27 mouse cellular contexts compared by ENCODE assay signal in genomic region chr1:42498901-42499300, GRCm38 (mm10).
DNase-seq lines count a peak whose midpoint lies in the region; ATAC-seq lines count a peak whose summit lies in the region.
"Had no signal": no experiment of that assay in that cellular context is flagged by ENCODE, and none has a peak within 500 bp of the region (broad histone marks: within the 10 kb centered on the region; RNA-seq: fewer than 3 reads in every experiment).

No protein-coding gene starts in this region.

- WGBS in kidney, embryonic 15.5 days = 85% methylated on average over 7 of the region's 7 CpGs

- H3K4me2 ChIP-seq in kidney, embryonic 15.5 days = no peak overlapping the region
- H3K4me2 ChIP-seq: forebrain, embryonic 13.5 days; heart, embryonic 13.5 days; hindbrain, embryonic 12.5 days; hindbrain, embryonic 15.5 days had no signal

- no peaks in the 10 kb centered on the region for H3K27me3 ChIP-seq in kidney, embryonic 15.5 days
- H3K27me3 ChIP-seq: CH12.LX; heart, embryonic 13.5 days; hindbrain, embryonic 12.5 days; hindbrain, embryonic 15.5 days had no signal

- H3K9ac ChIP-seq in kidney, embryonic 15.5 days = no peak overlapping the region
- H3K9ac ChIP-seq: forebrain, embryonic 13.5 days; heart, embryonic 13.5 days; hindbrain, embryonic 12.5 days; hindbrain, embryonic 15.5 days had no signal

- no peak for ATAC-seq in kidney, embryonic 15.5 days (replicated peaks; ENCODE audit: low FRiP score)
- ATAC-seq: forebrain, embryonic 13.5 days; forebrain, embryonic 16.5 days; Patski had no signal

- H3K4me1 ChIP-seq in kidney, embryonic 15.5 days = peaks cover 10% of the 10 kb centered on the region; the same call in 1 of the 2 replicates
- H3K4me1 ChIP-seq: forebrain, embryonic 13.5 days; heart, embryonic 10.5 days; heart, embryonic 13.5 days; hindbrain, embryonic 12.5 days; hindbrain, embryonic 15.5 days had no signal

- peak; percentile 61 for DNase-seq in kidney, adult 11 months
- DNase-seq in kidney, adult 8-10 months = peak; percentile 65 to 69
- DNase-seq in kidney, postnatal 10 days = peak; percentile 64
- peak; percentile 76 for DNase-seq in kidney, postnatal 36 days
- DNase-seq in urinary bladder, postnatal 4 days (ENCODE audit: low spot score in 2 of 2) = no peak
- no peak for DNase-seq in urinary bladder, adult 2 months (ENCODE audit: low spot score)
- DNase-seq: adrenal gland, adult 2 months; adrenal gland, postnatal 14 days; B cell, adult 2 months; cerebellum, adult 11 months; cerebellum, adult 8-10 months; cerebellum, postnatal 14 days; gastrocnemius, postnatal 10 days; gastrocnemius, postnatal 36 days; heart, adult 2 months; heart, postnatal 14 days had no signal

- H3K27ac ChIP-seq in kidney, embryonic 15.5 days = no peak overlapping the region
- H3K27ac ChIP-seq: forebrain, embryonic 10.5 days; forebrain, embryonic 13.5 days; heart, adult 2 months; heart, embryonic 10.5 days; heart, embryonic 13.5 days; hindbrain, embryonic 12.5 days; hindbrain, embryonic 15.5 days had no signal

- H3K9me3 ChIP-seq in kidney, embryonic 15.5 days (replicated peaks) = no peaks in the 10 kb centered on the region
- H3K9me3 ChIP-seq: forebrain, embryonic 10.5 days; forebrain, embryonic 13.5 days; heart, embryonic 10.5 days; heart, embryonic 13.5 days; hindbrain, embryonic 12.5 days; hindbrain, embryonic 15.5 days had no signal

- H3K4me3 ChIP-seq in kidney, embryonic 15.5 days (replicated peaks) = no peak overlapping the region
- H3K4me3 ChIP-seq: forebrain, embryonic 10.5 days; forebrain, embryonic 13.5 days; heart, adult 2 months; heart, embryonic 10.5 days; heart, embryonic 13.5 days; hindbrain, embryonic 12.5 days; hindbrain, embryonic 15.5 days had no signal

- no peaks in the 10 kb centered on the region for H3K36me3 ChIP-seq in kidney, embryonic 15.5 days
- H3K36me3 ChIP-seq: forebrain, embryonic 10.5 days; G1E; heart, embryonic 10.5 days; heart, embryonic 13.5 days; hindbrain, embryonic 12.5 days; hindbrain, embryonic 15.5 days had no signal

Comparison
In these comparisons a context has a peak if more than half of its experiments do, and no peak if none do; other contexts are left out.
1. DNase-seq: peak in kidney, adult 11 months (single experiment), kidney, adult 8-10 months (2 of 2), kidney, postnatal 10 days (single experiment) and kidney, postnatal 36 days (2 of 2); none in urinary bladder, postnatal 4 days (0 of 2) and urinary bladder, adult 2 months (single experiment).